Mouse (Mus musculus) heart, postnatal 36 days (tissue): ENCODE results near the gene Mia. TPM values are rescaled to one million over a fixed set of nuclear protein-coding genes. Genes with fewer than 3 reads are reported as not detected.

Experiments used
- microRNA-seq, 2 experiments: library from miRNA; unstranded; fragments of <30 nt; microRNA quantifications; one replicate each; pipeline ENCODE4 v1.2.0; 2021; ENCODE audit warnings: borderline number of aligned reads in 2 of 2
- total RNA-seq, 2 experiments: library from RNA; stranded (reverse); gene quantifications; 2 replicates each; pipeline ENCODE4 v1.2.3; 2021

The Mia gene
- total RNA-seq, 2 experiments from 2014 or later = not detected

Small RNA genes lying within 50 kb of the gene (microRNA-seq; reads per million reads assigned to microRNA genes)
- 0 to 0.72 reads per million in 2 experiments for gene Mir1191
- 0 reads per million in 2 experiments for gene Mir3101

Other genes starting within 250 kb of the Mia start
- gene Cyp2a22, start 241.8 kb downstream of the Mia start, total RNA-seq = not detected
- gene Cyp2a12, start 152.1 kb downstream of the Mia start, total RNA-seq = not detected
- gene Cyp2f2, start 61.2 kb downstream of the Mia start, total RNA-seq = under 1 TPM; 0.22 to 0.43 TPM
- not detected for gene Cyp2t4, start 27.4 kb downstream of the Mia start, total RNA-seq
- 10 to 100 TPM; 59.3 to 61.7 TPM for gene Egln2, start 14.4 kb downstream of the Mia start, total RNA-seq
- 10 to 100 TPM; 14.5 to 15.7 TPM for gene Rab4b, start 2.3 kb downstream of the Mia start, total RNA-seq
- not detected for gene Gm21983, start 71 bp downstream of the Mia start, total RNA-seq
- gene BC024978, start 14.6 kb upstream of the Mia start, total RNA-seq = 10 to 100 TPM; 16.3 to 16.6 TPM
- 10 to 100 TPM; 35.4 to 41.9 TPM for gene Snrpa, start 15.1 kb upstream of the Mia start, total RNA-seq
- gene Itpkc, start 47.5 kb upstream of the Mia start, total RNA-seq = 1 to 10 TPM; 5.1 to 5.6 TPM
- gene Coq8b, start 51.9 kb upstream of the Mia start, total RNA-seq = 10 to 100 TPM in 1 of 2 experiments, 1 to 10 TPM in 1; 8.8 to 11.2 TPM
- gene Numbl, start 77.3 kb upstream of the Mia start, total RNA-seq = 1 to 10 TPM; 5.7 to 6.1 TPM
- 100 to 1,000 TPM; 207 to 236 TPM for gene Ltbp4, start 156.5 kb upstream of the Mia start, total RNA-seq
- 1 to 10 TPM; 6.5 to 7.5 TPM for gene Shkbp1, start 174.9 kb upstream of the Mia start, total RNA-seq
- gene Gm20479, start 176.3 kb upstream of the Mia start, total RNA-seq = not detected